Mouse (Mus musculus) megakaryocyte, adult 5-6 weeks (primary cell): ENCODE measurements around the gene Olfr1233. TPM values are rescaled to one million over a fixed set of nuclear protein-coding genes. Genes with fewer than 3 reads are reported as not detected.

Experiments used
- ATAC-seq: 2 replicates; pipeline ENCODE4 v1.8.0; 2016; ENCODE audit warnings: mild to moderate bottlenecking, inconsistent platforms; ENCODE audit not compliant: poor library complexity, severe bottlenecking
- total RNA-seq, 2 experiments: library from RNA; stranded (forward) in 1 of 2; stranded (reverse) in 1 of 2; fragments of 153-499, 151-499 nt in 1 of 2; fragments of 221-1000, 200-1000 nt in 1 of 2; gene quantifications; 2 replicates each; pipeline versions ENCODE4 v1.2.3 to v1.2.4; 2015 to 2017

Gene Olfr1233
- total RNA-seq (2015) (not detected in 2 replicates), total RNA-seq (2017) (not detected in 2 replicates)

- no peak for ATAC-seq
These were observed at the start of gene Olfr1233 for GRCm38 (mm10) chr2:89342298-89342697. Gene Olfr1233 (minus strand): TSS chr2:89342398.

GRCm38 (mm10) chr2:89364765-89365164 is 22.6 kb upstream of the Olfr1233 start, which contains the start of gene Olfr1234:
Gene Olfr1234 (minus strand): TSS chr2:89364865.
- no peak for ATAC-seq

GRCm38 (mm10) chr2:89329575-89329974 is 12.6 kb downstream of the Olfr1233 start, which contains the start of gene Olfr1232:
Gene Olfr1232 (minus strand): TSS chr2:89329675.
- no peak for ATAC-seq

- ATAC-seq: no peak
These were observed 35.2 kb downstream of the Olfr1233 start, which contains the start of gene Olfr1231 for GRCm38 (mm10) chr2:89306974-89307373. Gene Olfr1231 (minus strand): TSS chr2:89307074.

- no peak for ATAC-seq
These were observed 45.0 kb downstream of the Olfr1233 start, which contains the start of gene Olfr1230 for GRCm38 (mm10) chr2:89297168-89297567. Gene Olfr1230 (minus strand): TSS chr2:89297268.

GRCm38 (mm10) chr2:89287914-89288313 is 54.3 kb downstream of the Olfr1233 start, which contains the start of gene Olfr1229:
Gene Olfr1229 (minus strand): TSS chr2:89288014.
- no peak for ATAC-seq

Other genes starting within 250 kb of the Olfr1233 start
- gene Olfr1220, start 235.6 kb downstream of the Olfr1233 start, total RNA-seq (2015): not detected in 2 replicates
- gene Olfr1220, start 235.6 kb downstream of the Olfr1233 start, total RNA-seq (2017): not detected in 2 replicates
- gene Olfr1221, start 225.1 kb downstream of the Olfr1233 start, total RNA-seq (2015): not detected in 2 replicates
- gene Olfr1221, start 225.1 kb downstream of the Olfr1233 start, total RNA-seq (2017): not detected in 2 replicates
- gene Olfr1222, start 209.3 kb downstream of the Olfr1233 start, total RNA-seq (2015): not detected in 2 replicates
- not detected in 2 replicates for gene Olfr1222, start 209.3 kb downstream of the Olfr1233 start, total RNA-seq (2017)
- gene Olfr1223, start 190.8 kb downstream of the Olfr1233 start, total RNA-seq (2015): not detected in 2 replicates
- not detected in 2 replicates for gene Olfr1223, start 190.8 kb downstream of the Olfr1233 start, total RNA-seq (2017)
- not detected in 2 replicates for gene Olfr1224-ps1, start 178.3 kb downstream of the Olfr1233 start, total RNA-seq (2015)
- gene Olfr1224-ps1, start 178.3 kb downstream of the Olfr1233 start, total RNA-seq (2017): not detected in 2 replicates
- not detected in 2 replicates for gene Olfr1225, start 167.7 kb downstream of the Olfr1233 start, total RNA-seq (2015)
- not detected in 2 replicates for gene Olfr1225, start 167.7 kb downstream of the Olfr1233 start, total RNA-seq (2017)
- not detected in 2 replicates for gene Olfr1226, start 142.3 kb downstream of the Olfr1233 start, total RNA-seq (2015)
- gene Olfr1226, start 142.3 kb downstream of the Olfr1233 start, total RNA-seq (2017): not detected in 2 replicates
- not detected in 2 replicates for gene Olfr1228, start 88.3 kb downstream of the Olfr1233 start, total RNA-seq (2015)
- gene Olfr1228, start 88.3 kb downstream of the Olfr1233 start, total RNA-seq (2017): not detected in 2 replicates
- gene Olfr1229, start 54.4 kb downstream of the Olfr1233 start, total RNA-seq (2015): not detected in 2 replicates
- not detected in 2 replicates for gene Olfr1229, start 54.4 kb downstream of the Olfr1233 start, total RNA-seq (2017)
- gene Olfr1230, start 45.1 kb downstream of the Olfr1233 start, total RNA-seq (2015): not detected in 2 replicates
- gene Olfr1230, start 45.1 kb downstream of the Olfr1233 start, total RNA-seq (2017): not detected in 2 replicates
- not detected in 2 replicates for gene Olfr1231, start 35.3 kb downstream of the Olfr1233 start, total RNA-seq (2015)
- not detected in 2 replicates for gene Olfr1231, start 35.3 kb downstream of the Olfr1233 start, total RNA-seq (2017)
- gene Olfr1232, start 12.7 kb downstream of the Olfr1233 start, total RNA-seq (2015): not detected in 2 replicates
- not detected in 2 replicates for gene Olfr1232, start 12.7 kb downstream of the Olfr1233 start, total RNA-seq (2017)
- gene Olfr1234, start 22.5 kb upstream of the Olfr1233 start, total RNA-seq (2015): not detected in 2 replicates
- gene Olfr1234, start 22.5 kb upstream of the Olfr1233 start, total RNA-seq (2017): not detected in 2 replicates
- not detected in 2 replicates for gene Olfr1238, start 67.3 kb upstream of the Olfr1233 start, total RNA-seq (2015)
- 0.04 TPM in 1 of 2 replicates, not detected in the other for gene Olfr1238, start 67.3 kb upstream of the Olfr1233 start, total RNA-seq (2017)
- gene Olfr1239, start 78.0 kb upstream of the Olfr1233 start, total RNA-seq (2015): not detected in 2 replicates
- gene Olfr1239, start 78.0 kb upstream of the Olfr1233 start, total RNA-seq (2017): not detected in 2 replicates
- gene Olfr1240, start 100.6 kb upstream of the Olfr1233 start, total RNA-seq (2015): not detected in 2 replicates
- not detected in 2 replicates for gene Olfr1240, start 100.6 kb upstream of the Olfr1233 start, total RNA-seq (2017)
- gene Olfr1241, start 144.7 kb upstream of the Olfr1233 start, total RNA-seq (2015): not detected in 2 replicates
- gene Olfr1241, start 144.7 kb upstream of the Olfr1233 start, total RNA-seq (2017): not detected in 2 replicates
- gene Olfr1242, start 155.9 kb upstream of the Olfr1233 start, total RNA-seq (2015): not detected in 2 replicates
- not detected in 2 replicates for gene Olfr1242, start 155.9 kb upstream of the Olfr1233 start, total RNA-seq (2017)
- not detected in 2 replicates for gene Olfr1243, start 189.1 kb upstream of the Olfr1233 start, total RNA-seq (2015)
- not detected in 2 replicates for gene Olfr1243, start 189.1 kb upstream of the Olfr1233 start, total RNA-seq (2017)
- not detected in 2 replicates for gene Olfr1245, start 236.0 kb upstream of the Olfr1233 start, total RNA-seq (2015)
- not detected in 2 replicates for gene Olfr1245, start 236.0 kb upstream of the Olfr1233 start, total RNA-seq (2017)